Mouse (Mus musculus): ENCODE data around the gene Bloc1s6. TPM values are rescaled to one million over a fixed set of nuclear protein-coding genes. Genes with fewer than 3 reads are reported as not detected.

Gene Bloc1s6
- polyA plus RNA-seq, 2 experiments = 38.5 to 40.6 TPM

DNA sequence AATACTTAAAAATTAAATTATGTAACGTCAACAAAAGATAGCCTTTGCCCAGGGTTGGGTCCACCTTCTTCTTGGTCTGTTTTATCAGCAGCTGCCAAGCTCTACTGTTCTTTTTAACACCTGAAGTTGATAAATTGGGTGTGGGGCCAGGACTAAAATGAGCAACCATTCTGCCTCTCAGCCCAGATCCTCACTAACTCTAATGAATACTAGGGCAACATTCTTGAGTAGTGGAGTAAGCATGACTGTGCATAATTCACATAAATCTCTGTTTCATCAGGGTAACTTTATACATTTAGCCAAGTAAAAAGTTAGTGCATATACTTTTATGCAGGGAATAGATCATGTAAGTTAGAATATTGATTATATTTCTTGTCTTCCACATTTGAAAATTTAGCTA lies 37.2 kb downstream of the Bloc1s6 start:
- no peak for DNase-seq (ENCODE audit: low spot score)
- 73% methylated on average over 1 of the region's 1 CpGs for whole genome bisulfite sequencing
- H3K4me3 ChIP-seq (replicated peaks; ENCODE audit: low read length) = no peak overlapping the region

DNA sequence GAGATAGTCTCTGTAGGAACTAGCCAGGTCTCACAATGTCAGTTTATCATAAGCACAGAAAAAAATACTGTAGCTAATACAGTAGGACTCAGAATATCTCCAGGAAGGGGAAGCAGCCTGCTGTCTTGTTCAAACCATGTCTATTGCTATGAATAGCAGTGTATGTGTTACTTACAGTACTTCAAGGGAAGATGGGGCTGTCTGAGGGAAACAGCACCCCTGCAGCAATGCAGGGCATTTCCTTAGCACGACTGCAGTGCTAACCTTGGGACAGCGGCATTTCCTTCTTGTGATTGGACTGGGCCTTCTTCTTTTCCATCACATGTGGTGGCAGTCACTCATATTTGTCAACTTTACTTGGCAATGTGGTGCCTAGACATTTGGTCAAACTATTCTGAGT lies 38.5 kb downstream of the Bloc1s6 start:
- Histone ChIP-seq H3K27ac (replicated peaks; ENCODE audit: low read depth, low read length) (no peak overlapping the region), H3K9ac (ENCODE audit: low read depth, low read length, severe bottlenecking) (no peak overlapping the region), H3K4me2 (replicated peaks; ENCODE audit: low read depth, low read length, severe bottlenecking) (no peak overlapping the region), H3K27me3 (ENCODE audit: control insufficient read depth, insufficient read depth, low read length) (no peaks in the 10 kb centered on the region), H3K4me3 (replicated peaks; ENCODE audit: low read length) (no peak overlapping the region), H3K36me3 (ENCODE audit: control insufficient read depth, insufficient read depth, low read length) (no peaks in the 10 kb centered on the region), H3K9me3 (ENCODE audit: control insufficient read depth, low read length) (no peaks in the 10 kb centered on the region), H3K4me1 (ENCODE audit: control insufficient read depth, insufficient read depth, low read length) (no peaks in the 10 kb centered on the region)
- WGBS = 73% methylated on average over 2 of the region's 2 CpGs
- ATAC-seq (ENCODE audit: low FRiP score, low read depth) = no peak
- no peak for DNase-seq (ENCODE audit: low spot score)
- no peak for TF ChIP-seq POLR2A (IDR thresholded peaks at IDR 0.05; ENCODE audit: borderline replicate concordance, extremely low read depth, insufficient read depth, insufficient read length)

More for the DNA sequence above, 37.2 kb downstream of the Bloc1s6 start:
- Histone ChIP-seq H3K4me2 (replicated peaks; ENCODE audit: low read depth, low read length, severe bottlenecking) (no peak overlapping the region), H3K9me3 (ENCODE audit: control insufficient read depth, low read length) (no peaks in the 10 kb centered on the region), H3K27me3 (ENCODE audit: control insufficient read depth, insufficient read depth, low read length) (no peaks in the 10 kb centered on the region), H3K36me3 (ENCODE audit: control insufficient read depth, insufficient read depth, low read length) (no peaks in the 10 kb centered on the region), H3K27ac (replicated peaks; ENCODE audit: low read depth, low read length) (no peak overlapping the region), H3K9ac (ENCODE audit: low read depth, low read length, severe bottlenecking) (no peak overlapping the region), H3K4me1 (ENCODE audit: control insufficient read depth, insufficient read depth, low read length) (no peaks in the 10 kb centered on the region)
- no peak for ATAC-seq (ENCODE audit: low FRiP score, low read depth)
- TF ChIP-seq POLR2A (IDR thresholded peaks at IDR 0.05; ENCODE audit: borderline replicate concordance, extremely low read depth, insufficient read depth, insufficient read length) = no peak

DNA sequence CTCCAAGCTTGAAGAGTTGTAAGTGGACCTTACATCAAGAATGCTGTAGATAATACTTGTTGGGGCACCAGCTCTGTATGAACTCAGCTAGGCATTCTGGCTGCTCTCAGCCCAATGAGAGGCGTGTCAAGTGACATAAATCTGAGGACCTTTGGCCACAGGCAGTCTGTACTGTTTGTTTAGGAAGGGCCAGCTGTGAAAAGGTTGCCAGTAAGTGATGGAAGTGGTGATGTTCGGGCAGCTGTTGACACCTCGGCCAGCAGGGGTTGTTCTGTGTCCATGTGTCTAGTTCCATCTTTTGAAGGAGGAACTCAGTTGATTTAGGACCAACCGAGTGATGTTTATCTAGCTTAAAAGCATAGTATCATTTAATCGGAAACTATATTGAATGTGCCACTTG lies 41.7 kb downstream of the Bloc1s6 start:
- Histone ChIP-seq H3K4me3 (replicated peaks; ENCODE audit: low read length) (no peak overlapping the region), H3K36me3 (ENCODE audit: control insufficient read depth, insufficient read depth, low read length) (no peaks in the 10 kb centered on the region), H3K4me1 (ENCODE audit: control insufficient read depth, insufficient read depth, low read length) (no peaks in the 10 kb centered on the region), H3K9ac (ENCODE audit: low read depth, low read length, severe bottlenecking) (no peak overlapping the region), H3K27me3 (ENCODE audit: control insufficient read depth, insufficient read depth, low read length) (no peaks in the 10 kb centered on the region), H3K4me2 (replicated peaks; ENCODE audit: low read depth, low read length, severe bottlenecking) (no peak overlapping the region), H3K9me3 (ENCODE audit: control insufficient read depth, low read length) (no peaks in the 10 kb centered on the region), H3K27ac (replicated peaks; ENCODE audit: low read depth, low read length) (no peak overlapping the region)
- WGBS = 56% methylated on average over 5 of the region's 5 CpGs
- DNase-seq (ENCODE audit: low spot score) = no peak
- no peak for ATAC-seq (ENCODE audit: low FRiP score, low read depth)
- TF ChIP-seq POLR2A (IDR thresholded peaks at IDR 0.05; ENCODE audit: borderline replicate concordance, extremely low read depth, insufficient read depth, insufficient read length) = no peak

- H3K9ac ChIP-seq (ENCODE audit: low read depth, low read length, severe bottlenecking) = no peak overlapping the region
- DNase-seq (ENCODE audit: low spot score) (no peak), ATAC-seq (ENCODE audit: low FRiP score, low read depth) (no peak)
- no peak overlapping the region for H3K4me2 ChIP-seq (replicated peaks; ENCODE audit: low read depth, low read length, severe bottlenecking)
- no peak overlapping the region for H3K4me3 ChIP-seq (replicated peaks; ENCODE audit: low read length)
- 41% methylated on average over 3 of the region's 3 CpGs for WGBS
- H3K27me3 ChIP-seq (ENCODE audit: control insufficient read depth, insufficient read depth, low read length) = no peaks in the 10 kb centered on the region
- H3K4me1 ChIP-seq (ENCODE audit: control insufficient read depth, insufficient read depth, low read length) = no peaks in the 10 kb centered on the region
- no peaks in the 10 kb centered on the region for H3K36me3 ChIP-seq (ENCODE audit: control insufficient read depth, insufficient read depth, low read length)
- no peak for TF ChIP-seq POLR2A (IDR thresholded peaks at IDR 0.05; ENCODE audit: borderline replicate concordance, extremely low read depth, insufficient read depth, insufficient read length)
- H3K27ac ChIP-seq (replicated peaks; ENCODE audit: low read depth, low read length) = no peak overlapping the region
- H3K9me3 ChIP-seq (ENCODE audit: control insufficient read depth, low read length) = no peaks in the 10 kb centered on the region
Observed at GRCm38 (mm10) chr2:122780447-122780846, 42.1 kb downstream of the Bloc1s6 start.

- H3K4me1 ChIP-seq (ENCODE audit: control insufficient read depth, insufficient read depth, low read length) = no peaks in the 10 kb centered on the region
- no peaks in the 10 kb centered on the region for H3K27me3 ChIP-seq (ENCODE audit: control insufficient read depth, insufficient read depth, low read length)
- H3K9ac ChIP-seq (ENCODE audit: low read depth, low read length, severe bottlenecking) = no peak overlapping the region
- no peaks in the 10 kb centered on the region for H3K36me3 ChIP-seq (ENCODE audit: control insufficient read depth, insufficient read depth, low read length)
- H3K4me2 ChIP-seq (replicated peaks; ENCODE audit: low read depth, low read length, severe bottlenecking) = no peak overlapping the region
- no peak for TF ChIP-seq POLR2A (IDR thresholded peaks at IDR 0.05; ENCODE audit: borderline replicate concordance, extremely low read depth, insufficient read depth, insufficient read length)
- no peak overlapping the region for H3K4me3 ChIP-seq (replicated peaks; ENCODE audit: low read length)
- DNase-seq (ENCODE audit: low spot score) (no peak), ATAC-seq (ENCODE audit: low FRiP score, low read depth) (no peak)
- H3K9me3 ChIP-seq (ENCODE audit: control insufficient read depth, low read length) = no peaks in the 10 kb centered on the region
- H3K27ac ChIP-seq (replicated peaks; ENCODE audit: low read depth, low read length) = no peak overlapping the region
- WGBS = 76% methylated on average over 8 of the region's 8 CpGs
Observed at GRCm38 (mm10) chr2:122781590-122782356, 43.5 kb downstream of the Bloc1s6 start.

Measured in limb, embryonic 14.5 days (tissue).